Mouse (Mus musculus) MEL (cell line): Measurements from ENCODE around the gene Acd.

Experiments
- CTCF ChIP-seq, 3 experiments: IDR thresholded peaks in 2 of 3; conservative IDR thresholded peaks in 1 of 3; 2 replicates each; pipeline ENCODE4 v1.5.1; 2011 to 2012; ENCODE audit warnings: low read length in 3 of 3, low read depth in 2 of 3, mild to moderate bottlenecking in 2 of 3, improper control_type of control experiment in 1 of 3, inconsistent platforms in 1 of 3, mixed read lengths in 1 of 3, moderate library complexity in 1 of 3; ENCODE audit not compliant: control insufficient read depth in 1 of 3, insufficient read depth in 1 of 3, poor library complexity in 1 of 3, severe bottlenecking in 1 of 3
- EP300 ChIP-seq, 2 experiments: IDR thresholded peaks; 2 replicates each; pipeline ENCODE4 v1.6.1; 2011; ENCODE audit warnings: improper control_type of control experiment in 2 of 2, low read length in 2 of 2, low read depth in 1 of 2, mild to moderate bottlenecking in 1 of 2
- HCFC1 ChIP-seq: IDR thresholded peaks from 2 replicates; pipeline ENCODE4 v1.6.1; 2012; ENCODE audit warnings: low read depth, mild to moderate bottlenecking, inconsistent platforms, low read length, improper control_type of control experiment, moderate library complexity
- MAX ChIP-seq: IDR thresholded peaks from 2 replicates; pipeline ENCODE4 v1.6.1; 2011; ENCODE audit warnings: low read length, improper control_type of control experiment
- MEF2A ChIP-seq: IDR thresholded peaks from 2 replicates; pipeline ENCODE4 v1.6.1; 2014; ENCODE audit warnings: low read depth, mild to moderate bottlenecking, inconsistent platforms, low read length, improper control_type of control experiment; ENCODE audit not compliant: poor library complexity, insufficient replicate concordance, severe bottlenecking; ENCODE audit errors: extremely low read depth
- POLR2A ChIP-seq, 2 experiments: IDR thresholded peaks; 2 replicates each; pipeline ENCODE4 v1.6.1; 2011 to 2012; ENCODE audit warnings: low read length in 2 of 2, mild to moderate bottlenecking in 2 of 2, control low read depth in 1 of 2, improper control_type of control experiment in 1 of 2, low read depth in 1 of 2, moderate library complexity in 1 of 2; ENCODE audit not compliant: control insufficient read depth in 1 of 2, insufficient read depth in 1 of 2, poor library complexity in 1 of 2
- RAD21 ChIP-seq: IDR thresholded peaks from 2 replicates; pipeline ENCODE4 v1.6.1; 2011; ENCODE audit warnings: mild to moderate bottlenecking, low read depth, low read length, improper control_type of control experiment
- RCOR1 ChIP-seq: IDR thresholded peaks from 2 replicates; pipeline ENCODE4 v1.6.1; 2012; ENCODE audit warnings: low read depth, mild to moderate bottlenecking, inconsistent platforms, low read length, improper control_type of control experiment
- SIN3A ChIP-seq: IDR thresholded peaks from 2 replicates; pipeline ENCODE4 v1.6.1; 2012; ENCODE audit warnings: low read length, improper control_type of control experiment, inconsistent platforms
- SMC3 ChIP-seq: IDR thresholded peaks from 2 replicates; pipeline ENCODE4 v1.6.1; 2011; ENCODE audit warnings: low read depth, low read length, improper control_type of control experiment
- TBP ChIP-seq: IDR thresholded peaks from 2 replicates; pipeline ENCODE4 v1.8.0; 2011; ENCODE audit warnings: low read depth, low read length, improper control_type of control experiment
- UBTF ChIP-seq: IDR thresholded peaks from 2 replicates; pipeline ENCODE4 v1.6.1; 2012; ENCODE audit warnings: low read depth, mild to moderate bottlenecking, inconsistent platforms, low read length, improper control_type of control experiment, moderate library complexity, borderline replicate concordance; ENCODE audit not compliant: insufficient read depth

DNA sequence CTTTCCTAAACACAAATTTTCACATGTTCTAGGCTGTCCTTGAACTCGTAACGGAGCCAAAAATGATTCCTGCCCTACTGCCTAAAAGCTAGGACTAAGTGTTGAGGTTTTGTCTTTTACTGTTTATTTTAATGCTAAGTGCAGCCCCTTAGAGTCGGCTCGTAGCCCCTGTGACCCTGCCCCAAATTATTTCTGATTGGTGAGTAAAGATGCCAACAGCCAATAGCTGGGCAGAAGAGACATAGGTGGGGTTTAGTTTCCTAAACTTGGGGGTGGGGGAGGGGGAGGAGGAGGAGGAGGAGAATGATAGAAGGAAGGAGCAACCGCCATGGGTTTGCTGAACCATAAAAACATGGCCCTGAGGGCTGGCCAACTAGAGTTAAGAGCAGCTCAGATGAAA, 24.8 kb upstream of the Acd start:
- TF ChIP-seq RCOR1: no peak
- TF ChIP-seq MAX: no peak
- no peak for TF ChIP-seq RAD21
- no peak for TF ChIP-seq CTCF (IDR thresholded peaks at IDR 0.05 in 2 of 3, conservative IDR thresholded peaks at IDR 0.05 in 1 of 3; ENCODE audit: control insufficient read depth in 1 of 3, insufficient read depth in 1 of 3, low read depth in 2 of 3, low read length in 3 of 3, poor library complexity in 1 of 3, severe bottlenecking in 1 of 3)
- no peak for TF ChIP-seq SIN3A
- TF ChIP-seq POLR2A (IDR thresholded peaks at IDR 0.05; ENCODE audit: control insufficient read depth in 1 of 2, insufficient read depth in 1 of 2, low read depth in 1 of 2, low read length in 2 of 2, poor library complexity in 1 of 2): no peak
- no peak for TF ChIP-seq MEF2A
- no peak for TF ChIP-seq TBP
- TF ChIP-seq UBTF: no peak
- TF ChIP-seq HCFC1: no peak
- TF ChIP-seq SMC3: no peak
- no peak for TF ChIP-seq EP300 (IDR thresholded peaks at IDR 0.05; ENCODE audit: low read depth in 1 of 2, low read length in 2 of 2)
